Mouse (Mus musculus) midbrain, embryonic 12.5 days (tissue): ENCODE measurements around the gene Furin. TPM values are rescaled to one million over a fixed set of nuclear protein-coding genes. Genes with fewer than 3 reads are reported as not detected.

Experiments used
- ATAC-seq: fragments of 200-750 bp; cut with Nextera tagmentation; 2 replicates; pipeline ENCODE4 v1.8.0; 2017; ENCODE audit warnings: low read depth, moderate TSS enrichment, moderate library complexity; ENCODE audit not compliant: low FRiP score
- H3K27ac ChIP-seq: fragments of 300-500 bp; sonication (generic); replicated peaks from 2 replicates; pipeline ENCODE4 v1.5.1; 2016; ENCODE audit warnings: mild to moderate bottlenecking
- H3K27me3 ChIP-seq: fragments of 300-500 bp; sonication (generic); 2 replicates; pipeline ENCODE4 v1.6.1; 2016; ENCODE audit warnings: mild to moderate bottlenecking
- H3K36me3 ChIP-seq: fragments of 300-500 bp; sonication (generic); 2 replicates; pipeline ENCODE4 v1.6.1; 2016
- H3K4me1 ChIP-seq: fragments of 300-500 bp; sonication (generic); 2 replicates; pipeline ENCODE4 v1.6.1; 2016
- H3K4me2 ChIP-seq: fragments of 300-500 bp; sonication (generic); replicated peaks from 2 replicates; pipeline ENCODE4 v1.6.1; 2016; ENCODE audit warnings: mild to moderate bottlenecking, moderate library complexity
- H3K4me3 ChIP-seq: fragments of 300-500 bp; sonication (generic); 2 replicates; pipeline ENCODE4 v1.5.1; 2016; ENCODE audit warnings: mild to moderate bottlenecking
- H3K9ac ChIP-seq: fragments of 300-500 bp; sonication (generic); replicated peaks from 2 replicates; pipeline ENCODE4 v1.6.1; 2016; ENCODE audit warnings: mild to moderate bottlenecking, moderate library complexity
- H3K9me3 ChIP-seq: fragments of 300-500 bp; sonication (generic); 2 replicates; pipeline ENCODE4 v1.6.1; 2016; ENCODE audit warnings: mild to moderate bottlenecking
- WGBS: fragments of 180-500 bp; shearing (Covaris S2); methylation state at CpG from one replicate; pipeline ENCODE4 v1.1.7; 2016; 5-methylcytosine and 5-hydroxymethylcytosine counted together
- polyA plus RNA-seq: library from polyadenylated mRNA; unstranded; fragments of >200 nt; fragmentation: Nextera tagmentation; extraction: Ambion mirVana; gene quantifications from 2 replicates; pipeline ENCODE4 v1.2.1, GENCODE M21; 2016

The Furin gene
- polyA plus RNA-seq, 1 experiment from 2014 or later, result 5.6 TPM

- H3K4me1 ChIP-seq, result no peaks in the 10 kb centered on the region
- H3K27ac ChIP-seq, result no peak overlapping the region
- H3K4me3 ChIP-seq, result no peak overlapping the region
- H3K4me2 ChIP-seq, result no peak overlapping the region
- H3K27me3 ChIP-seq, result peaks cover 25% of the 10 kb centered on the region
- ATAC-seq, result no peak
- no peak overlapping the region for H3K9ac ChIP-seq
- H3K36me3 ChIP-seq, result no peaks in the 10 kb centered on the region
- no peaks in the 10 kb centered on the region for H3K9me3 ChIP-seq
- 75% methylated on average over 9 of the region's 9 CpGs for WGBS
Observed at GRCm38 (mm10) chr7:80407712-80408111, 2.5 kb upstream of the Furin start.

GRCm38 (mm10) chr7:80406186-80406585 is 950 bp upstream of the Furin start:
- H3K4me3 ChIP-seq, result no peak overlapping the region
- H3K9ac ChIP-seq, result no peak overlapping the region
- 87% methylated on average over 3 of the region's 3 CpGs for WGBS
- no peaks in the 10 kb centered on the region for H3K36me3 ChIP-seq
- H3K4me1 ChIP-seq, result peaks cover 7% of the 10 kb centered on the region
- no peak for ATAC-seq
- no peak overlapping the region for H3K27ac ChIP-seq
- no peaks in the 10 kb centered on the region for H3K9me3 ChIP-seq
- H3K4me2 ChIP-seq, result no peak overlapping the region
- H3K27me3 ChIP-seq, result peaks cover 25% of the 10 kb centered on the region

GRCm38 (mm10) chr7:80404101-80404894 is 938 bp downstream of the Furin start:
- WGBS, result 66% methylated on average over 7 of the region's 7 CpGs
- no peak overlapping the region for H3K9ac ChIP-seq
- no peaks in the 10 kb centered on the region for H3K36me3 ChIP-seq
- peaks cover 20% of the 10 kb centered on the region for H3K4me1 ChIP-seq
- H3K27ac ChIP-seq, result no peak overlapping the region
- ATAC-seq, result no peak
- H3K4me2 ChIP-seq, result no peak overlapping the region
- H3K9me3 ChIP-seq, result no peaks in the 10 kb centered on the region
- no peak overlapping the region for H3K4me3 ChIP-seq
- H3K27me3 ChIP-seq, result peaks cover 25% of the 10 kb centered on the region

- Histone ChIP-seq H3K27me3 (peaks cover 25% of the 10 kb centered on the region), H3K27ac (no peak overlapping the region), H3K4me2 (peak overlapping the region; percentile 97; the same call in 1 of the 2 replicates), H3K4me1 (peaks cover 20% of the 10 kb centered on the region), H3K9me3 (no peaks in the 10 kb centered on the region), H3K36me3 (no peaks in the 10 kb centered on the region), H3K4me3 (no peak overlapping the region), H3K9ac (no peak overlapping the region)
- ATAC-seq, result no peak
- 54% methylated on average over 9 of the region's 9 CpGs for WGBS
Observed at GRCm38 (mm10) chr7:80403551-80403950, 1.7 kb downstream of the Furin start.

- H3K4me1 ChIP-seq, result peaks cover 20% of the 10 kb centered on the region
- peak overlapping the region; percentile 97 for H3K4me2 ChIP-seq
- peak overlapping the region; percentile 68 for H3K27ac ChIP-seq
- H3K36me3 ChIP-seq, result no peaks in the 10 kb centered on the region
- peak overlapping the region; percentile 97 for H3K4me3 ChIP-seq
- WGBS, result under 1% methylated on average over 45 of the region's 92 CpGs
- peak overlapping the region; percentile 96 for H3K9ac ChIP-seq
- ATAC-seq, result peak; percentile 81
- no peaks in the 10 kb centered on the region for H3K9me3 ChIP-seq
- peaks cover 25% of the 10 kb centered on the region for H3K27me3 ChIP-seq
Observed at GRCm38 (mm10) chr7:80402651-80403321, 2.5 kb downstream of the Furin start.

- peak; percentile 61 for ATAC-seq
- peak overlapping the region; percentile 97 for H3K4me2 ChIP-seq
- no peaks in the 10 kb centered on the region for H3K9me3 ChIP-seq
- H3K36me3 ChIP-seq, result 0 out of 2 replicates have a peak, but pooled peaks cover 4% of the 10 kb centered on the region
- H3K9ac ChIP-seq, result peak overlapping the region; percentile 96
- peak overlapping the region; percentile 67 for H3K27ac ChIP-seq
- H3K4me1 ChIP-seq, result peaks cover 20% of the 10 kb centered on the region
- peaks cover 25% of the 10 kb centered on the region for H3K27me3 ChIP-seq
- H3K4me3 ChIP-seq, result peak overlapping the region; percentile 97
- under 1% methylated on average over 82 of the region's 102 CpGs for WGBS
Observed at GRCm38 (mm10) chr7:80401860-80402641, 3.2 kb downstream of the Furin start.

GRCm38 (mm10) chr7:80401041-80401859 is 4.0 kb downstream of the Furin start:
- no peaks in the 10 kb centered on the region for H3K9me3 ChIP-seq
- ATAC-seq, result no peak
- H3K36me3 ChIP-seq, result peaks cover 12% of the 10 kb centered on the region
- H3K4me3 ChIP-seq, result peak overlapping the region; percentile 97
- H3K27me3 ChIP-seq, result peaks cover 25% of the 10 kb centered on the region
- WGBS, result 26% methylated on average over 5 of the region's 5 CpGs
- H3K27ac ChIP-seq, result peak overlapping the region; percentile 67; the same call in 1 of the 2 replicates
- H3K4me2 ChIP-seq, result peak overlapping the region; percentile 97
- H3K9ac ChIP-seq, result peak overlapping the region; percentile 96
- peaks cover 20% of the 10 kb centered on the region for H3K4me1 ChIP-seq

GRCm38 (mm10) chr7:80400571-80400970 is 4.7 kb downstream of the Furin start:
- Histone ChIP-seq H3K4me1 (peaks cover 20% of the 10 kb centered on the region), H3K4me3 (no peak overlapping the region), H3K4me2 (peak overlapping the region; percentile 97), H3K27ac (no peak overlapping the region), H3K27me3 (peaks cover 21% of the 10 kb centered on the region), H3K9me3 (no peaks in the 10 kb centered on the region), H3K9ac (0 out of 2 replicates have a peak overlapping the region, but pooled peaks have one; percentile 6), H3K36me3 (peaks cover 17% of the 10 kb centered on the region)
- 85% methylated on average over 6 of the region's 6 CpGs for WGBS
- no peak for ATAC-seq

GRCm38 (mm10) chr7:80400099-80400498 is 5.1 kb downstream of the Furin start:
- no peak overlapping the region for H3K9ac ChIP-seq
- no peak for ATAC-seq
- H3K36me3 ChIP-seq, result peaks cover 22% of the 10 kb centered on the region
- H3K9me3 ChIP-seq, result no peaks in the 10 kb centered on the region
- no peak overlapping the region for H3K4me3 ChIP-seq
- H3K27ac ChIP-seq, result no peak overlapping the region
- peaks cover 20% of the 10 kb centered on the region for H3K4me1 ChIP-seq
- peaks cover 16% of the 10 kb centered on the region for H3K27me3 ChIP-seq
- WGBS, result 67% methylated on average over 5 of the region's 5 CpGs
- no peak overlapping the region for H3K4me2 ChIP-seq

- peaks cover 30% of the 10 kb centered on the region for H3K36me3 ChIP-seq
- peaks cover 6% of the 10 kb centered on the region for H3K27me3 ChIP-seq
- WGBS, result 71% methylated on average over 9 of the region's 9 CpGs
- no peak overlapping the region; the same call in 1 of the 2 replicates for H3K9ac ChIP-seq
- no peak overlapping the region for H3K27ac ChIP-seq
- no peak overlapping the region for H3K4me3 ChIP-seq
- H3K9me3 ChIP-seq, result no peaks in the 10 kb centered on the region
- ATAC-seq, result no peak
- H3K4me2 ChIP-seq, result no peak overlapping the region
- H3K4me1 ChIP-seq, result peaks cover 20% of the 10 kb centered on the region
Observed at GRCm38 (mm10) chr7:80398654-80399444, 6.4 kb downstream of the Furin start.
